Mouse (Mus musculus) layer of hippocampus, adult 18-20 months (tissue): ENCODE data around the gene H2-Ob. TPM values are rescaled to one million over a fixed set of nuclear protein-coding genes. Genes with fewer than 3 reads are reported as not detected.

Experiments used
- DNase-seq, 2 experiments: peaks; one replicate each; pipeline ENCODE4 v3.0.0; 2022; ENCODE audit warnings: low spot score in 2 of 2
- long read RNA-seq: library from polyadenylated mRNA; stranded (forward); transcript quantifications from one replicate; pipeline ENCODE4 v2.0.0, GENCODE M21; 2021
- total RNA-seq, 2 experiments: library from RNA; stranded (reverse); gene quantifications; 2 replicates each; pipeline ENCODE4 v1.2.3; 2021

H2-Ob gene
- total RNA-seq: under 1 TPM; 0.20 to 0.37 TPM
- long read RNA-seq, partial matches to known transcripts: 0 of 1 reads
- long read RNA-seq, other reads (novel, unspliced or antisense): 1 of 1 reads

DNA sequence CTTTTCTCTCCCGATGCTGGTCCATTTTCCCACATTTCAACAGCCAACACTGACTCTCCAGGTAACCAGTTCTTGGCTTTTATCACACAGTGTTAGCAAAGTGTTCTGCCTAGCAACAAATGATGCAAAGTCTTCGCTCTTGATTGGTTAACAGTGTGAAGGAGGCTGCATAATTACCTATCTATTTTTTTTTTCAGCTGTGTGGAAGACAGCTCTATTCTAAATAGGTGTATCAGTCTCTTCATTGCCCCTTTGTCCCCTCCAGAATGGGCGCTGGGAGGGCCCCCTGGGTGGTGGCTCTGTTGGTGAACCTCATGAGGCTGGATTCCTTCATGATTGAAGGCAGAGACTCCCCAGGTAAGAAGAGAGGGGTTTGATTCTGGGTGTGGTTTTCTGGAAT is at the start of gene H2-Ob:
H2-Ob (plus strand) TSS at position 198 of the 400 bp plus-strand sequence.
- DNase-seq: peak in 1 of 2 experiments; percentile 62

- no peak for DNase-seq
These were observed 49.7 kb upstream of the H2-Ob start for GRCm38 (mm10) chr17:34188986-34189385.

- DNase-seq: no peak
These were observed 45.9 kb upstream of the H2-Ob start for GRCm38 (mm10) chr17:34192852-34193251.

DNA sequence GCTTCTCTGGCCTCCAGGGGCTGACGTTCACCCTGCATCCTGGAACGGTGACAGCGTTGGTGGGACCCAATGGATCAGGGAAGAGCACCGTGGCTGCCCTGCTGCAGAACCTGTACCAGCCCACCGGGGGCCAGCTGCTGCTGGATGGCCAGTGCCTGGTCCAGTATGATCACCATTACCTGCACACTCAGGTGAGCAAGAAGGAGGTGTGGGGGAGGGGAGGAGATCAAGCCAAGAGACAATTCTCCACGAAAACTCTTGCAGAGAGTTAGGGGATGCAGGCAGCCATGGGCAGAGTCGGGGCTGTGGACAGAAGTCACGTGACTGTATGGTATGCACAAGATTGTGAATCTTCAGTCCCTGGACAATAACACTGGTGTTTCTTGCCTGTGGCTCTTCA is 45.2 kb upstream of the H2-Ob start:
- DNase-seq: no peak

DNA sequence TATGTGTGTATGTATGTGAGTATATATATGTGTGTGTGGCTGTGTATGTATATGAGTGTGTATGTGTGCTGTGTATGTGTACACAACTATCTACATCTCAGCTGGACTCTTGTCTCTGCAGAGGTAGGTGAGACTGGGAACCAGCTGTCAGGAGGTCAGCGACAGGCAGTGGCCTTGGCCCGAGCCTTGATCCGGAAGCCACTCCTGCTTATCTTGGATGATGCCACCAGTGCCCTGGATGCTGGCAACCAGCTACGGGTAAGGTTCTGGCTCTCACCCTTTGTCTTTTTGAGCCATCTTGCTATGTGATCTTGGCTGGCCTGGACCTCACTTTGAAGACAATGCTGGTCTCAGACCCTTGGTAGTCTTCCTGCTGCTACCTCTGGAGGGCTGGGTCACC is 44.0 kb upstream of the H2-Ob start:
- no peak for DNase-seq

DNA sequence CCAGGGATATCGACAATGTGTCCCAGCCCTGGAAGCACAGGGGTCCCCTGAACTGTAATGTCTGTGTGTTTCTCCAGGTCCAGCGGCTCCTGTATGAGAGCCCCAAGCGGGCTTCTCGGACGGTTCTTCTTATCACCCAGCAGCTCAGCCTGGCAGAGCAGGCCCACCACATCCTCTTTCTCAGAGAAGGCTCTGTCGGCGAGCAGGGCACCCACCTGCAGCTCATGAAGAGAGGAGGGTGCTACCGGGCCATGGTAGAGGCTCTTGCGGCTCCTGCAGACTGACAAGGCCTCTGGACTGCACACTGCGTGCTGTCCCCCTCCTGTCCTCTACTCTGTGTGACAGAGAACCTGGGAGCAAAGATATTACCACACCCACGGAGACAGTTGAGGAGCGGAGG is 42.2 kb upstream of the H2-Ob start:
- no peak for DNase-seq

- peak; percentile 79 to 90 for DNase-seq
These were observed 41.5 kb upstream of the H2-Ob start, which contains the start of gene Psmb8 for GRCm38 (mm10) chr17:34196941-34197894. Gene Psmb8 (plus strand): TSS chr17:34197721.

DNA sequence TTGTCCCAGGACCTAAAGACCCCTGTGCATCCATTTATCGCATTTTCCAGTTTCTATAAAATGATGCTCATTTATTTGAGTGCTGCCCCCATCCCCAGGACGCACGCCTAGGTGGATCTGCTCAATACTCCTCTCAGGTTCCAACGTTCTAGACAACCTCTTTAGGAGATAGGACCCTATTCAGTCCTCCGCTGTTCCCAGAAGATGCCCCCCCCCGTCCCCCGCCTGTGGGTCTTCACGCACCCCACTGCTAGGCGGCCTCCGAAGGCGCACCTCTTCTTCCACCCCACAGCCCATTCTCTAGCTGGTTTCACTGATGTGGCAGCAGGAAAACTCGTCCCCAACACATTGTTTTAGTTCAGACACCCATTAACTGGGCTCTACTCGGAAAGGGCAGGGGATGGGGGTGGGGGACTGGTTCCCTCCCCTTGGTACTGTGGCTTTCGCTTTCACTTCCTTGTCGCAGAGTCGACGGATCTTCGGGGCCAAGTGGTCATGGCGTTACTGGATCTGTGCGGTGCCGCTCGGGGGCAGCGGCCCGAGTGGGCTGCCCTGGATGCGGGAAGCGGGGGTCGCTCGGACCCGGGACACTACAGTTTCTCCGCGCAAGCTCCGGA is 40.7 kb upstream of the H2-Ob start:
- no peak for DNase-seq

GRCm38 (mm10) chr17:34198521-34198912 is 40.2 kb upstream of the H2-Ob start:
- DNase-seq: no peak

- no peak for DNase-seq
These were observed 39.6 kb upstream of the H2-Ob start for GRCm38 (mm10) chr17:34199050-34199619.

DNA sequence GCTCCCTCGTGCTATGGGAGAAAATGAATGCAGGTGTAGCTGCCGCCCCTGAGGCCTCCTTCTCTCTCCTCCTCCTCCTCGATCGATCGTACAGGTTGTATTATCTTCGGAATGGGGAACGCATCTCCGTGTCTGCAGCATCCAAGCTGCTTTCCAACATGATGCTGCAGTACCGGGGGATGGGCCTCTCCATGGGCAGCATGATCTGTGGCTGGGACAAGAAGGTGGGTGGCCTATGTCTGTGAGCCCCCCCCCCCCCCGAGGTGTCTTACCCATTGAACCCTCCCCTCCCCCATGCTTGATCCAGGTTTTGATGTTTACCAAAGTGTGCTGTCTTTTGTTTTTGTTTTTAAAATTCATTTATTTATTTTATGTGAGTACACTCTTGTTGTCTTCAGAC is 38.7 kb upstream of the H2-Ob start:
- no peak for DNase-seq

- DNase-seq: no peak
These were observed 37.8 kb upstream of the H2-Ob start for GRCm38 (mm10) chr17:34200772-34201505.

DNA sequence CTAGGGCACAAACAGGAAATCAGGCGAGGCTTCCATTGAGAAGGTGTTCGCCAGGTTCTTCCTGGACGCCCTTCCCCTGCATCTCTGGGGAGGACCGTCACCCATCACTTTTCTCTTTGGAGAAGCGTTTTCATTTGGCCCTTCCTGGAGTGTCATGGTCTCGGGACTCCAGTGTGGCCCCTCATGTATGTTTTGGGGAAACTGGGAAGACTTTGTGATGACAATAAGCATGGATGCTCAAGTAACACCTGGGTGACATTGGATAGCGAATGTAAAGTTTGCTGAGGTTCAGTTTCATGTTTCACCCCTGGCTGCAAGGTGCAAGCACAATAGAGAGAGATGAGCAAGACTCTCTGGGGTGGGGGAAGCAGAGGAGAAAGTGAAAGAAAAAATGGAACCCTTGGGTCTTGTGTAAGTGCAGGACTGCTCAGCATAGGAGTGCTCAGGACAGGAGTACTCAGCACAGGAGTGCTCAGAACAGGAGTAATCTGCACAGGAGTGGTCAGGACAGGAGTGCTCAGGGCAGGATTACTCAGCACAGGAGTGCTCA is 37.1 kb upstream of the H2-Ob start:
- DNase-seq: no peak

- DNase-seq: no peak
These were observed 35.8 kb upstream of the H2-Ob start for GRCm38 (mm10) chr17:34202760-34203442.

- no peak for DNase-seq
These were observed 35.3 kb upstream of the H2-Ob start, which contains the start of gene Tap2 for GRCm38 (mm10) chr17:34203444-34203843. Gene Tap2 (plus strand): TSS chr17:34203527.

GRCm38 (mm10) chr17:34204303-34205010 is 34.2 kb upstream of the H2-Ob start:
- DNase-seq: peak; percentile 78 to 91

GRCm38 (mm10) chr17:34205021-34205745 is 33.5 kb upstream of the H2-Ob start:
- no peak for DNase-seq

GRCm38 (mm10) chr17:34205746-34206176 is 32.9 kb upstream of the H2-Ob start:
- peak in 1 of 2 experiments; percentile 36 for DNase-seq

- no peak for DNase-seq
These were observed 32.0 kb upstream of the H2-Ob start for GRCm38 (mm10) chr17:34206731-34207130.
